Comparison of ENCODE assay signal across 25 mouse cellular contexts in genomic region chr19:23984186-23984585, GRCm38 (mm10). TPM values are rescaled to one million over a fixed set of nuclear protein-coding genes. Genes with fewer than 3 reads are reported as not detected.
"Had no signal": no experiment of that assay in that cellular context is flagged by ENCODE, and none has a peak within 500 bp of the region (broad histone marks: within the 10 kb centered on the region; RNA-seq: fewer than 3 reads in every experiment).

No protein-coding gene starts in this region.

- H3K36me3 ChIP-seq: intestine, embryonic 15.5 days; limb, embryonic 10.5 days; limb, embryonic 12.5 days; liver, embryonic 13.5 days had no signal

- DNase-seq: gastrocnemius, adult 2 months; gastrocnemius, postnatal 10 days; gastrocnemius, postnatal 25 days; heart, adult 18-20 months; heart, postnatal 10 days; heart, postnatal 4 days; kidney, adult 18-20 months; kidney, adult 8-10 months; kidney, postnatal 10 days; kidney, postnatal 25 days; kidney, postnatal 4 days; liver; liver, embryonic 13.5 days had no signal

- ATAC-seq: inflammation-experienced regulatory T-cells, adult 6 months; intestine, embryonic 15.5 days; intestine, postnatal 0 days had no signal

- H3K9me3 ChIP-seq: heart, embryonic 12.5 days; hindbrain, embryonic 15.5 days; intestine, embryonic 15.5 days; limb, embryonic 10.5 days; limb, embryonic 12.5 days; liver, embryonic 13.5 days had no signal

- H3K4me2 ChIP-seq: heart, embryonic 12.5 days; hindbrain, embryonic 15.5 days; intestine, embryonic 15.5 days; limb, embryonic 12.5 days; liver, embryonic 11.5 days; liver, embryonic 13.5 days had no signal

- H3K9ac ChIP-seq: heart, embryonic 12.5 days; hindbrain, embryonic 15.5 days; intestine, embryonic 15.5 days; limb, embryonic 12.5 days; liver, embryonic 13.5 days had no signal

- H3K27me3 ChIP-seq: heart, embryonic 12.5 days; hindbrain, embryonic 15.5 days; intestine, embryonic 15.5 days; limb, embryonic 12.5 days; liver, embryonic 13.5 days had no signal

- H3K4me3 ChIP-seq: gastrocnemius, adult 2 months; heart, embryonic 10.5 days; heart, embryonic 12.5 days; hindbrain, embryonic 15.5 days; intestine, embryonic 15.5 days; layer of hippocampus, adult 2 months; left cerebral cortex, adult 2 months; limb, embryonic 10.5 days; limb, embryonic 12.5 days; liver, embryonic 13.5 days had no signal

- H3K4me1 ChIP-seq: hindbrain, embryonic 15.5 days; intestine, embryonic 15.5 days; limb, embryonic 12.5 days; liver, embryonic 13.5 days had no signal

- H3K27ac ChIP-seq: gastrocnemius, adult 2 months; heart, embryonic 10.5 days; hindbrain, embryonic 15.5 days; intestine, embryonic 15.5 days; layer of hippocampus, adult 2 months; left cerebral cortex, adult 2 months; limb, embryonic 10.5 days; limb, embryonic 12.5 days; liver, embryonic 13.5 days had no signal

RNA-seq across cellular contexts. Expression of gene Fam189a2, which starts 46.6 kb away (rescaled TPM):
- total RNA-seq: granulocyte monocyte progenitor cell, adult 5-6 weeks had no signal
- polyA plus RNA-seq: inflammation-experienced regulatory T-cells, adult 6 months had no signal
